In the genomic region with DNA sequence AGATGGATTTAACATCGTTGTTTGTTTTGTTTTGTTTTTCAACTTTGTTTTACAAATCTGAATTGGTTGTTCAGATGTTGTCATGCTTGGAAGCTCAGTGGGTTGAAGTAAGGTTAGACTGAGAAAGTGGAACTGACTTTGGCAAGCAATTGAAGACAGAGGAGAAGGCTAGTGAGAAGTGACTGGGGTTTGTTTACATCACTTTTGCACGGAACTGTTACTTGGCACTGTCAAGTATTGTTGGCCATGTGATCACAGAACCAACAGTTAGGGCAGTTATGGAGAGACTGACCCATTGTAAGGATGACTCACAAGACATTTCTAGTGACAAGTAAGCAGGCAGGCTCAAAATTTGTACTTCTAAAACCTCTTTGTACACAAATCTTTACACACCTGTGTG, we compare ENCODE assay signal across 29 mouse cellular contexts. TPM values are rescaled to one million over a fixed set of nuclear protein-coding genes. Genes with fewer than 3 reads are reported as not detected.
A peak's percentile ranks its signal among the peaks of the same experiment; 100 is the strongest.
DNase-seq lines count a peak whose midpoint lies in the region; ATAC-seq and TF ChIP-seq lines count a peak whose summit lies in the region.
"Had no signal": no experiment of that assay in that cellular context is flagged by ENCODE, and none has a peak within 500 bp of the region (broad histone marks: within the 10 kb centered on the region; RNA-seq: fewer than 3 reads in every experiment).

No protein-coding gene starts in this region.

- peak overlapping the region; percentile 51 for H3K27ac ChIP-seq in gastrocnemius, adult 2 months
- H3K27ac ChIP-seq: embryonic facial prominence, embryonic 10.5 days; embryonic facial prominence, embryonic 13.5 days; forebrain, embryonic 13.5 days; hindbrain, embryonic 10.5 days; hindbrain, embryonic 13.5 days; intestine, embryonic 15.5 days had no signal

- no peak for DNase-seq in gastrocnemius, adult 2 months
- no peak for DNase-seq in gastrocnemius, postnatal 4 days (ENCODE audit: low spot score in 2 of 2)
- DNase-seq in lung, postnatal 10 days = peak; percentile 38
- no peak for DNase-seq in lung, postnatal 14 days
- peak; percentile 90 for DNase-seq in adipocyte (ENCODE audit: low spot score)
- DNase-seq in right cerebral cortex, adult 2 months (ENCODE audit: low spot score in 2 of 2) = no peak
- DNase-seq: adrenal gland, adult 8-10 months; adrenal gland, postnatal 25 days; B cell, adult 2 months; cerebellum, adult 11 months; cerebellum, adult 2 months; cerebellum, adult 9-11 months; cerebellum, postnatal 36 days; embryo, embryonic 11 days; gastrocnemius, postnatal 14 days; heart, postnatal 36 days had no signal

- H3K4me3 ChIP-seq in gastrocnemius, adult 2 months = no peak overlapping the region
- H3K4me3 ChIP-seq in myocyte = no peak overlapping the region
- H3K4me3 ChIP-seq: embryonic facial prominence, embryonic 10.5 days; embryonic facial prominence, embryonic 13.5 days; erythroblast, embryonic 14.5 days; forebrain, embryonic 13.5 days; hindbrain, embryonic 10.5 days; hindbrain, embryonic 13.5 days; intestine, embryonic 15.5 days had no signal

- H3K79me2 ChIP-seq in myocyte (ENCODE audit: control insufficient read depth, insufficient read depth) = no peaks in the 10 kb centered on the region

- H3K27me3 ChIP-seq in myocyte (ENCODE audit: control insufficient read depth, insufficient read depth, insufficient read length) = no peaks in the 10 kb centered on the region
- H3K27me3 ChIP-seq: embryonic facial prominence, embryonic 13.5 days; forebrain, embryonic 13.5 days; hindbrain, embryonic 13.5 days; intestine, embryonic 15.5 days had no signal

- no peak overlapping the region for H3ac ChIP-seq in myocyte (ENCODE audit: control insufficient read depth, insufficient read length)

- peaks cover 54% of the 10 kb centered on the region for H3K36me3 ChIP-seq in myocyte (ENCODE audit: control insufficient read depth, insufficient read depth)

- no peak for TF ChIP-seq POLR2A in myocyte (IDR thresholded peaks at IDR 0.05; ENCODE audit: insufficient read length, low read depth)

- H3K4me2 ChIP-seq in myocyte (ENCODE audit: low read depth) = no peak overlapping the region
- H3K4me2 ChIP-seq: embryonic facial prominence, embryonic 13.5 days; forebrain, embryonic 13.5 days; heart, embryonic 11.5 days; hindbrain, embryonic 13.5 days; intestine, embryonic 15.5 days had no signal

- intact Hi-C loops in gastrocnemius, adult 2 months (cut with DNase I) = no loop called here

- ATAC-seq in granulocyte monocyte progenitor cell, adult 5-6 weeks (replicated peaks; ENCODE audit: poor library complexity, severe bottlenecking) = no peak
- ATAC-seq: CD4-positive, CD25-positive, alpha-beta regulatory T cell, adult 4 months; forebrain, embryonic 13.5 days; forebrain, embryonic 16.5 days; hindbrain, embryonic 16.5 days; intestine, embryonic 15.5 days had no signal

- no peak for TF ChIP-seq CTCF in gastrocnemius, adult 2 months (IDR thresholded peaks at IDR 0.05)

TF ChIP-seq in myocyte, 11 proteins besides CTCF, POLR2A, EP300 and RAD21:
- no peak for TF ChIP-seq TCF12 (IDR thresholded peaks at IDR 0.05; ENCODE audit: insufficient read depth, poor library complexity, severe bottlenecking)
- peak; percentile 5 for TF ChIP-seq USF1 (IDR thresholded peaks at IDR 0.05; ENCODE audit: low read depth)
- no peak for TF ChIP-seq TCF3 (IDR thresholded peaks at IDR 0.05; ENCODE audit: insufficient read length, low read depth)
- TF ChIP-seq SRF (IDR thresholded peaks at IDR 0.05; ENCODE audit: control insufficient read depth, insufficient read length, low read depth) = no peak

RNA-seq across cellular contexts. Expression of gene Rpp38, which starts 9.3 kb away (rescaled TPM):
- total RNA-seq in gastrocnemius, adult 2 months (2021) = 1 to 10 TPM; 6.8 to 7.3 TPM
- total RNA-seq in gastrocnemius, postnatal 4 days (2021) = 1 to 10 TPM; 6.5 to 9.8 TPM
- 11.3 TPM for polyA plus RNA-seq in myocyte (2012; fragmentation: generic; extraction: Trizol)
- total RNA-seq in granulocyte monocyte progenitor cell, adult 5-6 weeks (2014; fragmentation: Nextera tagmentation) = 19.7 and 22.4 TPM in 2 replicates
- 10.0 and 15.2 TPM in 2 replicates for total RNA-seq in granulocyte monocyte progenitor cell, adult 5-6 weeks (2017)

RNA-seq across cellular contexts. Expression of gene Acbd7, which starts 12.8 kb away (rescaled TPM):
- under 1 TPM in 1 of 2 experiments, not detected in 1; 0.64 TPM for total RNA-seq in gastrocnemius, adult 2 months (2021)
- under 1 TPM; 0.57 to 0.59 TPM for total RNA-seq in gastrocnemius, postnatal 4 days (2021)
- polyA plus RNA-seq in myocyte (2012; fragmentation: generic; extraction: Trizol) = 0.10 TPM
- not detected in 2 replicates for total RNA-seq in granulocyte monocyte progenitor cell, adult 5-6 weeks (2014; fragmentation: Nextera tagmentation)
- total RNA-seq in granulocyte monocyte progenitor cell, adult 5-6 weeks (2017) = not detected in 2 replicates
- total RNA-seq: adrenal gland, adult 8-10 months; adrenal gland, postnatal 25 days had no signal
- polyA plus RNA-seq: erythroblast, embryonic 14.5 days; hindbrain, embryonic 10.5 days had no signal

RNA-seq across cellular contexts. Expression of gene Nmt2, which starts 39.1 kb away (rescaled TPM):
- total RNA-seq in gastrocnemius, adult 2 months (2021) = 10 to 100 TPM; 11.0 to 12.9 TPM
- 10 to 100 TPM; 15.4 to 16.7 TPM for total RNA-seq in gastrocnemius, postnatal 4 days (2021)
- polyA plus RNA-seq in myocyte (2012; fragmentation: generic; extraction: Trizol) = 14.5 TPM
- total RNA-seq in granulocyte monocyte progenitor cell, adult 5-6 weeks (2014; fragmentation: Nextera tagmentation) = 13.8 and 16.6 TPM in 2 replicates
- 24.4 and 24.9 TPM in 2 replicates for total RNA-seq in granulocyte monocyte progenitor cell, adult 5-6 weeks (2017)

Comparison
In these comparisons a context has a peak if more than half of its experiments do, and no peak if none do; other contexts are left out.
1. DNase-seq: peak in lung, postnatal 10 days (single experiment) and adipocyte (single experiment); none in gastrocnemius, adult 2 months (single experiment), gastrocnemius, postnatal 4 days (0 of 2), lung, postnatal 14 days (single experiment) and right cerebral cortex, adult 2 months (0 of 2).